Mouse (Mus musculus): ENCODE measurements around the gene Kir3dl1. TPM values are rescaled to one million over a fixed set of nuclear protein-coding genes. Genes with fewer than 3 reads are reported as not detected.
"Not testable (repeated sequence)": the region's sequence is repeated elsewhere in the genome, so short reads cannot be mapped to it uniquely, and the experiment has no call there.

Kir3dl1 gene
- total RNA-seq (2015) (not detected in 2 replicates), total RNA-seq (2017) (not detected in 2 replicates)

DNA sequence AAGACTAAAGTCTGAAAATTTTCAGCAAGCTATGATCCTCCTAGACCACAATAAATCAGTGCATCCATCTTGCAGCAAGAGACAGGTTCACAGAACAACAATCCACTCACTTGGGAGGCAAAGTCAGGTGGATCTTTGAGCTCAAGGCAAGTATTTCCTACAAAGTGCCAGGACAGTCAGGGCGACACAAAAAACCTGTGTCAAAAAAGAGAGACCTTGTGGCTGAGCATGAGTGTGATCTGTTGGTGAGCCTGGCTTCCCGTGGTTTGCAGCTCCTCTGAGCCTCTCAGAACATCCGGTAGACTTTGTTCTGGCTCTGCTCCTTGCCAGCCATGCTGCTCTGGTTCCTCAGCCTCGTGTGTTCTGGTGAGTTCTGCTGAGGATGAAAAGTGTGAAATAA lies at the start of gene Kir3dl1:
Gene Kir3dl1, plus strand, starts transcription at position 301 of the 400 bp plus-strand sequence.
- ATAC-seq (replicated peaks; ENCODE audit: poor library complexity): not testable (repeated sequence)

DNA sequence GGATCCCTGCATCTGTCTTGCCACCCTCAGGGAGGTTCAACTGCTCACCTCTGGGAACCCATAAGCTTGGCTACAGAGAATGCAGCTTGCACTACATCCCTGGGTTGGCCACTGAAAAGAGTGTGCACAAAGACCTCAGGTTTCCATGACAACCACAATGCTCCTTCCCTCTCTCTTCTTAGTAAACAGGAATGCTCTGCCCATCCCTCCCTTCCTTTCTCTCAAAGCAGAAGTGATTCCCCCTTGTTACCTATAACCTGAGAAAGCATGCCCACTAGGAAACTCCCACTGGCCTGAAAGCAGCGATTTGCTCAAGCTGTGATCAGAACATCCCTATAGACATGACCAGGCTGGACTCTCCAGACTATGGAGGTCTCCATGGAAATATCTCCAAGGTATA lies 26.2 kb downstream of the Kir3dl1 start, which contains the start of gene Kir3dl2:
Gene Kir3dl2, minus strand, starts transcription at position 101 of the 400 bp plus-strand sequence.
- not testable (repeated sequence) for ATAC-seq (replicated peaks; ENCODE audit: poor library complexity)

DNA sequence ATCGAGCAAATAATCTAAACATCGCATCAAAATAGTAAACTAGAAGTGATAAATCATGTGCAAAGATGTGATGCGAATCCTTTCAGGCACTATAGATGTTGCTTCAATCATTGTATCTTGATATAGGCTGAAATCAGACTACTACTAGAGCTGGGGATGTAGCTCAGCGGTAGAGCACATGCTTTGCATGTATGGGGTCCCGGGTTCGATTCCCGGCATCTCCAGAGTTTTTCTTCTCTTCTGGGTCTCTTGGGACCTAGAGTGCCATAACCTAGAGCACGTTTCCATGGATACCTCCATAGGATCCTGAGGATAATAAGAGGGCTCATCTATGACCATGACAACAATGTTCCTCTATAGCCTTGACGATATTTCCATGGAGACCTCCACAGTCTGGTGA lies 51.3 kb downstream of the Kir3dl1 start:
- not testable (repeated sequence) for ATAC-seq (replicated peaks; ENCODE audit: poor library complexity)

Other genes with a start within 250 kb of the Kir3dl1 start
- gene Bex3, start 247.7 kb upstream of the Kir3dl1 start, total RNA-seq (2015): 145 and 158 TPM in 2 replicates
- gene Bex3, start 247.7 kb upstream of the Kir3dl1 start, total RNA-seq (2017): 96.6 and 102 TPM in 2 replicates
- gene Kir3dl2, start 26.1 kb downstream of the Kir3dl1 start, total RNA-seq (2015): not detected in 2 replicates
- not detected in 2 replicates for gene Kir3dl2, start 26.1 kb downstream of the Kir3dl1 start, total RNA-seq (2017)
- gene Tceal3, start 72.8 kb downstream of the Kir3dl1 start, total RNA-seq (2015): 1.4 TPM in 1 of 2 replicates, not detected in the other
- gene Tceal3, start 72.8 kb downstream of the Kir3dl1 start, total RNA-seq (2017): 5.2 TPM in 1 of 2 replicates, not detected in the other
- gene Tceal1, start 190.0 kb downstream of the Kir3dl1 start, total RNA-seq (2015): 0.83 and 1.3 TPM in 2 replicates
- 0.33 and 0.88 TPM in 2 replicates for gene Tceal1, start 190.0 kb downstream of the Kir3dl1 start, total RNA-seq (2017)
- gene Morf4l2, start 225.7 kb downstream of the Kir3dl1 start, total RNA-seq (2015): 250 and 251 TPM in 2 replicates
- 707 and 925 TPM in 2 replicates for gene Morf4l2, start 225.7 kb downstream of the Kir3dl1 start, total RNA-seq (2017)